Mouse (Mus musculus): ENCODE results near the gene Lcat.
"Not testable (repeated sequence)": the region's sequence is repeated elsewhere in the genome, so short reads cannot be mapped to it uniquely, and the experiment has no call there.

The Lcat gene

DNA sequence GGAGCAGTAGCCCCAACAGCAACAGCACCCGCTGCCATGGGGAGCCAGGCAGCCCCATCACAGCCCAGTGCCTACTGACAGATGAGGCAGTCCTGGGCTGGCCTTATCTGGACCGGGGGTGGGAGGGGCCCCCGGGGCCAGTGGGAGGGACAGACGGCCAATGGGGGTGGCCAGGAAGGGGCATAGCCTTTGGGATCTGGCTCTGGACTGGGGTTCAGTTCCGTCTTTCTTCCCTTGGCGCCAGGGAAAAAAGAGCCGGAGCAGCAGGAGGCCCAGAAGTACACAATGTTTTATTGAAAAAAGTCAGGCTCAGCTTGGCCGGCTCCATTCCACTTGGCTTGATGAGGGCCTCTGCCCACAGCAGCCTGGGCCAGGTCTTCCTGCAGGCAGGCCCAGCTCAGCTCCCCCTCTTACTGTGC, at the start of gene Lcat:
Lcat (minus strand) TSS at position 62 of the 419 bp plus-strand sequence.
- no peak for DNase-seq (ENCODE audit: low spot score)

DNA sequence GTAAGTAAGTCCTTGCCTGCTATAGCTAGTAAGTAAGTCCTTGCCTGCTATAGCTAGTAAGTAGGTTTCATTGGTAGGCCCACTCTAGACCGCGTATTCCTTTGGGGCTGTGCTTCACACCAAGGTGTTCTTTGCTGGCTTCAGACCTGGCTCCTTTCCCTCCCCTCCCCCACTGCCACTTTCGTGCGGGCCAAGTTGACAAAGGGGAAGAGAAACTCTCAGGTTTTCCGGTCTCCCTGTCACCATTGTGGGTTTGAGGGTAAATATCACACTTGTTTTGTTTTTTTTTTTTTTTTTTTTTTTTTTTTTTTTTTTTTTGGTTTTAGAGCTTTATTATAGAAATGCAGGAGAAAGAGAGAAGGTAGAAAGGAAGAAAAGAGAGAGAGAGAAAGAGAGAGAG, 49.3 kb upstream of the Lcat start:
- DNase-seq (ENCODE audit: low spot score): no peak

DNA sequence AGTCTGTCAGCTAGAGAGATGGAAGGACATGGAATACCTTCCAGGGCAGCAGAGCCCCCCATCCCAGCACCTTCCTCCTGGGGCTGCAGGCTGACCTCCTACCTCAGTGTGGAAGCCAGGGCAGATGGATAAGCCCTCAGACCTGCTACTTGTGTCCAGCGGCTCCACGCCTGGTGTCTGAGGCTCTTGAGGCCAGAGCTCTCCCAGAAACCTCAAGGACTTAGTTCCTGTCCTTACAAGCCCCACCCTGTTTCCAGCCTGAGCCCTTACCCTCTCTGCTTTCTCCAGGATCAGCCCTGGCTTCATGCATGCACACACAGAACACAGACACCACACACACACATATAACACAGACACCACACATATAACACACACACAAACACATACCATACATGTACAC, 48.4 kb upstream of the Lcat start:
- no peak for DNase-seq (ENCODE audit: low spot score)

DNA sequence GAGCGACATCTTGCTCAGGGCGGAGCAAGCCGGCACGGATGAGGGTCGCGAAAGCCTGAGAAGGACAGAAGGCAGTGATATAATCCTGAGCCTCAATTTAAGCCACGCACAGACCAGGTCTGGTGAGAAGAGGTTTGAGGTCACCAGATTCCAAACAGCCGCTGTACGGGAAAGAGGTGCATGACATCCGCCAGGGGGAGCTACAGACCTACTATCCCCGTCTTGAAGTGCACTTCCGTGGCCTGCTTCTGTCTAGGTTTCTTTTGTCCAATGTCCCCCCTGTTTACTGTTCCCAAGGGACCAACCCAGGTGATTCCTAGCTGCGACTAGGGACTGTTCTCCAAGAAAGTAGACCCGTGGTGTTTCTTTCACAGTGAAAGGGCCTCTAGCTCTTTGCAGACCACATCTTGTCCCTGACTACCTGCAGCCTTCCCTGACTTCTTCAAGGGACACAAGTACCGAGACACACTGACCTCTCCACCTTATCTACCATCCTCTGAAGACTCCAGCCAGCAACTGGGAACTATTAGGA, 47.7 kb upstream of the Lcat start, which contains the start of gene Dus2:
Dus2 (plus strand) TSS at position 482 of the 532 bp plus-strand sequence.
- DNase-seq (ENCODE audit: low spot score): peak; percentile 91

DNA sequence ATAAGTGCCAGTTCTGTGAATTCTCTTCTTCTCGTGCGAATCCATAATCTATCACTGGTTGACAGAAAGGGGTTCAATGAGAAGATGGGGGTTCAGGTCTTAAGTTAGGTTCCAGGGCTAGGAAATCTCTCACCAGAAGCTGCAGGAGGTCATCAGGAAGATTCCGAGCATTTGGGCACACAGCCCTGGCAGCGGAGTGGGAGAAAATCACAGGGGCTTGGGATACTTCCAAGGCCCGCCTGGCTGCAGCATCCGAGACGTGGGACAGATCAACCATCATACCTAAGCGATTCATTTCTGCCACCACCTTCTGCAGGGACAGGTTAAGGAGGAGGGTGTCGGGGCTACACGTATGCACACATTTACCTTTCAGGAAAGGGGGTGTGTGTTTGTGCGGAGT, 45.4 kb upstream of the Lcat start:
- no peak for DNase-seq (ENCODE audit: low spot score)

DNA sequence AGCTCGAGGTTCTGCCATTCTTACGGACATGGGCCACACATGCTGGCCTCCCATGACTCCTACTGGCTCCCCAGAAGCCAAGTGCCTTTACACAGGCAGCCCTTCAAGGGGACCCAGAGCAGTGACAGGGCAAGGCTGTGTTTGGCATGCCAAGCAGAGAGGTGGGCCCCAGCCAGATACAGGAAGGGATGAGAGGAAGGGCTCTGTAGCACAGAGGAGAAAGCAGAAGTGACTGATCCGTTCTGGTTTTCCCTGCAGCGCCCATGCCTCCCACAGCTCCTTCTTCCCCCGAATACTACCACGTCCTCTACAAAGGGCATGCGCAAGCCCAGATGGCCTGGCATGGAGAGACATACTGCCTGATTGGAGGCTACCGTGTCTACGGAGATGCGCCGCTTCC, 40.2 kb upstream of the Lcat start:
- DNase-seq (ENCODE audit: low spot score): not testable (repeated sequence)

DNA sequence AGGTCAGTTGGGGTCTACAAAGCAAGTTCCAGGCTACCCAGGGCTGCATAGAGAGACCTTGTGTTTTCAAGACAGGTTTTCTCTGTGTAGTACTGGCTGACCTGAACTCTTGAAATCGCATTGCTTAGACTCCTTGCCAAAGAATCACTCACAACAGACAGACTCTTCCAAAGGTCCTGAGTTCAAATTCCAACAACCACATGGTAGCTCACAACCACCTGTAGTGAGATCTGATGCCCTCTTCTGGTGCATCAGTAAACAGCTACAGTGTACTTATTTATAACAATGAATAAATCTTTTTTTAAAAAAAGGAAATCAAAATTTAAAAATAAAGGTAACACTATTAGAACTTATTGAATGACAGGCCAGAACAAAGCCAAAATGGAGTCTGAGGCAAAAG, 38.0 kb upstream of the Lcat start:
- DNase-seq (ENCODE audit: low spot score): no peak

DNA sequence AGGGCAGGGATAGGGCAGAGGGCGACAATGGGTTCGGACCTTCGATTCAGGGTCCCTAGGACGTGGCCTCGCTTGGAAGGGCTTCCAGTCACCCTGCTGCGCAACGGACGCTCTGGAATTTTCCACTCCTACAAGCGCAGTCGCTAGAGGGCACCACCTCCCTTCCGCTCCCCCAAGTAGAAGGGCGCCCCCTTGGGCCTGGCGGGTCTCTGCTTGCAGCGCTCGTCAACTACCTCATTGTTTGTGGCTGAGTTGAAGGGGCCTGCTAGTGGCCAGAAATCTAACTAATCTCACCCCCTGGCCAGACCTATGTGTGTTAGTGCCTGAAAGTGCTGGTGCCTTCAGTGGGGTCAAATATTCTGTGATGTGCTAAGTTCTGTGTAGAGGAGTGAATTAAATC, 36.1 kb upstream of the Lcat start, which contains the start of gene Dpep3:
Dpep3 (minus strand) TSS at position 105 of the 400 bp plus-strand sequence.
- no peak for DNase-seq (ENCODE audit: low spot score)

DNA sequence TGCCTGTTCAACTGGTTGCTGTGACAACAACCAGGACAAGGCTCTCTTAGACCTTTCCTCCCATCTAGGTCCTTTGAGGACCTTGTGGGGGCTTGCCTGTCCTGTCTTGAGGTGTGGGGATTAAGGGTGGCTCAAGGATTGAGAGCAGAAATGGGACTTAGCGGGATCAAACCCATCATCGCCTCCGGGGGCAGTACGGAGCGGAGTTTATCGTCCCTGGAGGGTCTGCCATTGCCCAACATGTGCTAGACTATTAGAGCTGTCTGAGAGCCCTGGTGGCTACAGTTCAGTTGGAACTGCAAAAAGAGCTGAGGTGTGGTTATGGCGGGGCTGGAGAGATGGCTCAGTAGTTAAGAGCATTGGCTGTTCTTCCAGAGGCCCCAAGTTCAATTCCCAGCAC, 32.2 kb upstream of the Lcat start:
- DNase-seq (ENCODE audit: low spot score): no peak

DNA sequence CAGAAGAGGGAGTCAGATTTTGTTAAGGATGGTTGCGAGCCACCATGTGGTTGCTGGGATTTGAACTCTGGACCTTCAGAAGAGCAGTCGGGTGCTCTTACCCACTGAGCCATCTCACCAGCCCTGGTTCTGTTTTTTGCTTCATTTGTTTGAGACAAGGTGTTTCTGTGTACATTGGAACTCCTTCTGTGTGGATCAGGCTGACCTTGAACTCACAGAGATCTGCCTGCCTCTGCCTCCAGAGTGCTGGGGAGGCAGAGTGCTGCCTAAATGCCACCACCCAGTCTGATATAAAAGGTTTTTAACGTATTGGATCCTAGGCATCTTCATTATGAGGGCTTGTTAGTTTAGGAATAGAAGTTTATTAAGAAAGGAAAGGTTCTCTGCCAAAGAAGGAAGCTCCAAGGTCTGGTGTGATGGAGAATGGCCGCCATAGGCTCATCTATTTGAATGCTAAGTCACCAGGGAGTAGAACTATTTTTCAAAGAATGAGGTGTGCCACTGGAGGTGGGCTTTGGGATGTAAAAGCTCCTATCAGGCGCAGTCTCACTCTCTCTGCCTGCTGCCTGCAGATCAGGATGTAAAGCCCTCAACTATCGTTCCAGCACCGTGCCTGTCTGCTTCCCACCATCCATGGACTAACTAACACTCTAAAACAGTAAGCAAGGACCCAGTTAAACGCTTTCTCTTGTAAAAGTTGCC, 28.0 kb upstream of the Lcat start:
- DNase-seq (ENCODE audit: low spot score): no peak

DNA sequence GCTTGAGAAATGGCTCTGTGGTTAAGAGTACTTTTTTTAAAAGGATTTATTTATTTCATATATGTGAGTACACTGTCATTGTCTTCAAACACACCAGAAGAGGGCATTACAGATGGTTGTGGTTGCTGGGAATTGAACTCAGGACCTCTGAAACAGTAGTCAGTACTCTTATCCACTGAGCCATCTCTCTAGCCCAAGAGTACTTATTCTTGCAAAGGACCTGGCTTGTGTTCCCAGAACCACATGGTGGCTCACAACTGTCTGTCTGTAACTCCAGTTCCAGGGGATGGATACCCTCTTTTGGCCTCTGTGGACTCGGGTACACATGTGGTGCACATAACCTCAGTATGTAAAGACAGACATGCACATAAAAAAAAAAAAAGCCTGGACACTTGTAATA, 26.2 kb upstream of the Lcat start:
- DNase-seq (ENCODE audit: low spot score): no peak

DNA sequence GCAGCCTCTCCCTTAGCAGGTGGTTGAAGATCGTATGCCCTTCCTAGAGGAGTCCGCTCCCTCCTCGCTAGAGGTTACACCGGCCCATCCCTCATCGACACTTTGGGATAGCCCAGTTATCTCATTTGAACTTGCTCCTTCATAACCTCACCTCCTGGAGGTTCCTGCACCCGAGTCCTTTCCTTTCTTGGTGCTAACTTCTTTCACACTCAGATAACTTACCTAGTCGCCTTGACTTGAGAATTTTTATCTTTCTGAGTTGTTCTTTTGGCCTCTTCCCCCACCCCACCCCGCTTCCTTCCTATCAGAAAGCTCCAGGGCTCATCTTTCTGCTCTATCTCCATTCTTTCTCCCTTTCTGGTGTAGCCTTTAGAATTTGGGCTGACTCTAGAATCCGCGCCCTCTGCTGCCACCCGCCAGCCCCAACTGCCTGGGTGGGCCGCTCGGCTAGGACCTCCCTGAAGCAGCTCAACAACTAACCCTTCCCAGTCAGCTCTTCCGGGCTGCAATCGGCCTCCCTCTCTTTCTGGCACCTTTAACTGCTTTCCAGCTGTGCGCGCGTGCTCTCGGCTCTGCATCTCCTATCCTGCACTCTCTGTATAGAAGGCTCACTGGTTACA, 23.6 kb upstream of the Lcat start:
- DNase-seq (ENCODE audit: low spot score): no peak

DNA sequence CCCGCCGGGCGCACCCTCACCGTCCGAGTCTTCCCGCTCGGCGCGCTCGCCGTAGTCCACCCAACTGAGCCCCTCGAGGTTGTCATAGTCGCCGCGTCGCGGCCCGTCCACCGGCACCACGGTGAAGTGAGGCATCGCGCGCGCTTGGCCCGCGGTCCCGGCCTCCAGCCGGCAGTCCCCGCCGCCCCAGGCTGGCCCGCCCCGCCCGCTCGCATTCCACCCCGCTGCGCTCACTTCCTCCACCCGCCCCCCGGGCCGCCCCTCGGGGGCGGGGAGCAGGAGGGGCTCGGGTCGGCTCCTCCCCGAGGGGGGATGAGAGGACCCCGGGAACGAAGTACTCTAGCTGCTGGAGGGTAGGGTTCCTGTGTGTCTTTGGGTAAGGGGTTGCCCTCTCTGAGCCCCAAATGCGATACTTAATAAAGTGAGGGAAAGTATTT, 22.7 kb upstream of the Lcat start, which contains the start of gene Slc12a4:
Slc12a4 (minus strand) TSS at position 193 of the 437 bp plus-strand sequence.
- peak; percentile 86 for DNase-seq (ENCODE audit: low spot score)

DNA sequence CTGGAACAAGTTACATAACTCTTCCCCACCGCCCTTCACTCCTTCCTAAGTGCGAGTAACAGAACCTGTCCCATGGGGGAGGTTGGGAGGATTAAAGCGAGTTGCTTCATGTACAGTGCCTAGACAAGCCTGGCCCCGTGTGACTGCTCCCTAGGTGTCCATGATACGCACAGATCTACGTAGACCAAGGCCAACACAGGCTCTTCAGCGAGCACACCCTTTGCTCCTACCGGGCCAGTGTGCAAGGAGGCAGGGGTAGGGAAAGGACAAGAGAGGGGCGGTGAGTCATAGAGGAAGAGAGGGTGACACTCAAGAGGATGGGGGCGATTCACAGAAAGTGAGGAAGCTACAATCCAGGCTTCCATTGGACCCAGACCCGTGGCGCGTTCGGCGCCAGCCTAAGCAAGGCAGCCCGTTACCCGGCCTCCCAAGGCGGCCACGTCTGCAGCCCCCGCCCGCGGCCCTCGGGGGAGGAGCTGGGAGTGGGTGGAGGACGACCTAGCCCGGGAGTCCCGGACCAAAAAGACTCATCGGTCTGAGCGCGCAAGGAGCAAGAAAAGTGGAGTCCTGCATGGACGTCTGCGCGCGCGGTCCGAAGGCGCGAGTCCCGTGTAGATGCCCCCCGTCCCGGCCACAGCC, 22.2 kb upstream of the Lcat start:
- DNase-seq (ENCODE audit: low spot score): peak; percentile 61

DNA sequence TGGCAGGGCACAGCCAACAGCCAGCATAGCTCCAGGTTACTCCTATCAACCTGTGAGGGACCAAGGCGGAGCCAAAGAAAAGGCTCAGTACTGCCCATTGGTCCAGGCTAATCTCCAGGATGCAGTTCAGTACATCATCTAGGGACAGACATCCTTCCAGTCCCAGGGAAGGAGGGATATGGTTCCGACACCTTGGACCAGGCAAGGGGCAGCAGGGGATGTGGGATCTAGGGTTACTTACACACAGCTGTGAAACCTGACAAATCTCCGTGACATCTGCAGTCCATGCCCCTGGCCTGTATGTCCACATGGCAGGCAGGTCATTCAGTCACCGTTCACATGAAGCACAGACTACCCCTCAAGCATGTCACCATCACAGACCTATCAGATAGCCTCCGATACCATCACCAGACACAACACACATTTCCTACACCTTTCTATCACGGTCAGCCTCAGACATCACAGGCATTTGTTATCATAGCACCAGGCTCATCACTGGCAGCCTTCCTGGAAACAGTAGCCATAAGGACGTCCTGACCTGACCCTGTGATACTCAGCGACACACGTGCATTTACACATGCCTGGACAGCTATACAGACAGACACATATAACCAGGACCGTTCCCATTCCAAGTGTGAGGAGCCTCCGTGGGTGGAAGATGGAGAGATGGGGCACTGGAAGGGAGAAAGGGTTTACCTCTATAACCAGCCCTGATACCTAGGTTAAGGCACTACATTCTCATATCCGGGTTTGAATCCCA, 21.5 kb upstream of the Lcat start:
- no peak for DNase-seq (ENCODE audit: low spot score)

DNA sequence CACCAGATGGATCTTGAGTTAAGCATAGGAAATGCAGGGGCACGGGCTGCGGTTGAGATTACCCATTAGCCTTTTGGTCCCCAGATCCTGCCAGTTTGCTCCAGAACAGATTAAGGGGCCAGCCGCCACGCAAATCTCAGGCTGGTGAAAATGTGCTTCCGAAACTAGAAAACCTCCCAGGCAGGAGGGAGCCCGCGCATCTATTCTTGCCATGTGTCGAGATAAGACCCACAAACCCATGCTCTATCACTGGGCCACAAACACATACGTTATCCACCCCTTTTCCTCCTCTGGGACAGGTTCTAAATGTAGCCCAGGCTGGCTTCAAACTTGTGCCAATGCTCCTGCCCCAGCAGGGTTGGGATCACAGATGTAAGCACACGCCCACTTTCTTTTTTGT, 18.4 kb upstream of the Lcat start:
- no peak for DNase-seq (ENCODE audit: low spot score)

DNA sequence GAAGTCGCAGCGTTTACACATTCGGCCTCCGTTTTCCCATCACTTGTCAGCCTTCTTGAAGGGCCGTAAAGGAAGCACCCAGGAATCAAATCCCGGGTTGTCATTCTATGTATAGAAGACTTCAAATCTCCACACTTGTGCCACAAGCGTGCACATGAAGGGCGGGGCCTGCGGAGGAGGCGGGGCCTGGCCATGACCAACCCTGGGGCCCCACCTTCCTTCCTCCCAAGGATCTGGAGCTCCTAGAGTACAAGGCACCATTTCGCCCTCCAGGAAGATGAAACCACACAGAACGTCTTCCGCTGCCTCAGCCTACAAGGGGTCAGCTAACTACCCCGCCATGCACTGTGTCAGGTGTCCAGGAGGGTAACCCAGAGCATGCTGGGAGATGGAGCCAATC, 17.9 kb upstream of the Lcat start:
- no peak for DNase-seq (ENCODE audit: low spot score)

DNA sequence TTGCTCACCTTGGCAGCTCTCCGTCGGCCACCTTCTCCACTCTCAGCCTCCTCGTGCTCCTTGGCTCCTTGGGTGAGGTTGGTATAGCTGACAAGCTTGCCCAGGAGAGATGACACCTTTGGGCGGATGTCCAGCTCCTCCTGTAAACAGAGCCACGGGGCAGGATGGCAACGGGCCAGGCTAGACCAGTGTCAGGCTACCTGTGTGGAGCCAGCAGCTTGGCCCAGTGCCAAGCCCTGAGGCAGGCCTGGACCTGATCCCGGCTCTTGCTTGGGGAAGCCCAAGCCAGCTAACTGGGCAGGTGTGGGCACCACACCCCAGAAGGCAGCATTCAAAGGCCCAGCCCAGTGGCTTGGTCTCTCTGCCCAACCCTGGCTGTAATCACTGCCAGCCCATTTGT, 16.2 kb upstream of the Lcat start:
- peak; percentile 44 for DNase-seq (ENCODE audit: low spot score)

DNA sequence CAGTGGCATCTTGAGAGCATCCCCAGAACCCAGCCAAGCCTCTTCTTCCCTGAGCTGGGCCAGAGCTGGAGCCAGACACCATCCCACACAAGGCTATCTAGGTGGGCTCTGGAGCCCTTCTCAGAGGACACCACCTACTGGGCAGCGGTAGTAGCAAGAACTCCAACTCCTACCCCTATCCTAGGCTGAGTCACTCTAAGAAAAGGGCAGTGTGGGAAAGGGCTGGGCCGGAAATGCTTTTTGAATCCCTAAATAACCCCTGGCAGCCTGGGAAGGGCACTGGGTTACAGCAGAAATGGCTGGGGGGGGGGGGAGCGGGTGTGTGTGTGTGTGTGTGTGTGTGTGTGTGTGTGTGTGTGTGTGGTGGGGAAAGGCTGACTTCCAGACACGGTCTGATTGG, 14.6 kb upstream of the Lcat start:
- peak; percentile 71 for DNase-seq (ENCODE audit: low spot score)

DNA sequence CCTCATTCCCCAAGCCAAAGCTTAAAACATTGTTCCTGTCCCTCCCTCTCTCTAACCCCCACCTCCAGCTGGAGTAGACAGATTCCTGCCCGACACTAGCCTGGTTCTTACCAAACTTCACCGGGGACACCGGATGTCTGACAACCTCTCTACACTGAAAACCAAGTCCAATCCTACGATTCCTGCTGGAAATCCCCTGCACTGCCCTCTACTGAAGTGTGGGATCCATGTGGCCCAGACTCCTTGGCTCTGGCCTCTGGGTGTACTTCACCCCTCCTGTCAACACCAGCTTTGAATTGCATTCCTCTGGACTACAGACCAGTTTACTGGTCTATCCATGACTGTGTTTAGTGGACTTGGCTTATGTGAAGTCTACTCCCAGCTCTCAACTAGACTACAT, 13.4 kb upstream of the Lcat start:
- no peak for DNase-seq (ENCODE audit: low spot score)

DNA sequence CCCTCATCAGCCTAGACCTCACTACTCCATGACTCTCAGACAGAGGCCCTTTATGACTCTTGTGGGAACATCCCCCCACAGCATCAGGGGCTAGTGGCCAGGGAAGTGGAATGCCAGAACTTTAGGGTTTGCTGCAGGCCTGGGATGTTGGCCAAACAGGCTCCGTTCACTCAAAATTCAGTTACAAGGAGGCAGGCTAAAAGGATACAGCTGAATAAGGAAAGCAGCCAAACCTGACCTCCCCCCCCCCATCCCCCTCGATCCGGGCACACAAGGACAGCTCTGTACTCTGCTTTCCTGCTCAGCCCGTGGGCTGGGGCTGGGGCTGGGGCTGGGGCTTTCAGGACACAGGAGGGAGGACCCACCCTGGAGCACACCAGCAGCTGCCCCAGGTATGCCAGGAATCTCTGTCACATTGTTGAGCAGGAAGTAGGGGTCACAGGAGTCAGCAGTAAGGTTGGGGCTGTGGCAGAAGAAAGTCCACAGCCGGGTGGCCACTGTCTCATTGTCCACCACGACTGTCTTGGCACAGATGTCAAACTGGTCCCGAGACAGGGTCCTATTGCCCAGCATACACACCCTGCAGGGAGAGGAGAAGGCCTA, 8.0 kb upstream of the Lcat start:
- peak; percentile 57 for DNase-seq (ENCODE audit: low spot score)

DNA sequence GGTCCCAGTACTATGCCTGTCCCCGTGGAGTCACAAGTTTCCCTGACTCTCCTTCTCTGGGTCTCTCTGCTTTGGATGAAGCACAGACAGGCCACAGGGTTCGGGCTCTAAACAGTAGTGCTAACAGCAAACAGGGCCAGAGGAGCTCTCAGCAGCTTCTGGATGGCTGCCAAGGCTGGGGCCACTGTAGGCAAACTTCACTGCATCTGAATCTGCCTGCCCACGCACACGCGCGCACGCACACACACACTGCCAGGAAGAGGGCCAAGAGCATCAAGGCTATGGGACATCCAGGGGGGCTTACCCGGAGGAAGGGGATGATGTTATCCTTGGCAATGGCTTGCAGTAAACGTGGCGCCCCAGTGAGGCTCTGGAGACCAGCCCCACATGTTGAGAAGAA, 6.2 kb upstream of the Lcat start:
- peak; percentile 84 for DNase-seq (ENCODE audit: low spot score)
